Comparison of ENCODE assay signal across 25 mouse cellular contexts in genomic region chr2:75039066-75039465, GRCm38 (mm10).
DNase-seq lines count a peak whose midpoint lies in the region; ATAC-seq and TF ChIP-seq lines count a peak whose summit lies in the region.
"Had no signal": no experiment of that assay in that cellular context is flagged by ENCODE, and none has a peak within 500 bp of the region (broad histone marks: within the 10 kb centered on the region; RNA-seq: fewer than 3 reads in every experiment).

No protein-coding gene starts in this region.

- intact Hi-C loops in heart, postnatal 25 days (cut with DNase I) = no loop called here

- TF ChIP-seq POLR2A in lung, adult 2 months (IDR thresholded peaks at IDR 0.05; ENCODE audit: borderline replicate concordance, extremely low read depth, low read depth, low read length) = no peak

- ATAC-seq in lung, postnatal 0 days = no peak
- peak; percentile 78; the same call in 1 of the 2 replicates for ATAC-seq in heart, postnatal 0 days (ENCODE audit: insufficient read depth, low read depth)
- ATAC-seq in forebrain, postnatal 0 days = no peak
- ATAC-seq: forebrain, embryonic 13.5 days; hindbrain, embryonic 16.5 days; midbrain, embryonic 13.5 days had no signal

- 38% methylated on average over 3 of the region's 3 CpGs for WGBS in heart, embryonic 10.5 days
- 30% methylated on average over 3 of the region's 3 CpGs for WGBS in lung, postnatal 0 days
- WGBS in lung, adult 2 months = 35% methylated on average over 3 of the region's 3 CpGs
- 21% methylated on average over 3 of the region's 3 CpGs for WGBS in heart, postnatal 0 days
- WGBS in forebrain, postnatal 0 days = 63% methylated on average over 3 of the region's 3 CpGs

- no peak for TF ChIP-seq CTCF in lung, postnatal 0 days (IDR thresholded peaks at IDR 0.05)
- TF ChIP-seq CTCF in lung, adult 2 months (IDR thresholded peaks at IDR 0.05; ENCODE audit: insufficient read depth, low read length) = no peak
- no peak for TF ChIP-seq CTCF in heart, postnatal 0 days (IDR thresholded peaks at IDR 0.05; ENCODE audit: low read depth)
- no peak for TF ChIP-seq CTCF in forebrain, postnatal 0 days (IDR thresholded peaks at IDR 0.05; ENCODE audit: low read depth)

- H3K36me3 ChIP-seq in heart, embryonic 10.5 days = no peaks in the 10 kb centered on the region
- no peaks in the 10 kb centered on the region for H3K36me3 ChIP-seq in lung, postnatal 0 days (ENCODE audit: insufficient read depth, low read length)
- H3K36me3 ChIP-seq in heart, postnatal 0 days (replicated peaks; ENCODE audit: control insufficient read depth, insufficient read depth, low read length) = no peaks in the 10 kb centered on the region
- no peaks in the 10 kb centered on the region for H3K36me3 ChIP-seq in forebrain, postnatal 0 days (ENCODE audit: insufficient read depth)
- H3K36me3 ChIP-seq: limb, embryonic 15.5 days; liver, embryonic 13.5 days; lung, embryonic 15.5 days; midbrain, embryonic 13.5 days; neural tube, embryonic 13.5 days had no signal

- no peak overlapping the region for H3K4me2 ChIP-seq in lung, postnatal 0 days (replicated peaks; ENCODE audit: low read depth, low read length)
- no peak overlapping the region for H3K4me2 ChIP-seq in heart, postnatal 0 days (ENCODE audit: low read depth, low read length)
- H3K4me2 ChIP-seq in forebrain, postnatal 0 days (ENCODE audit: low read depth) = no peak overlapping the region
- H3K4me2 ChIP-seq: forebrain, embryonic 13.5 days; limb, embryonic 15.5 days; liver, embryonic 13.5 days; lung, embryonic 15.5 days; midbrain, embryonic 13.5 days; neural tube, embryonic 13.5 days had no signal

- H3K9me3 ChIP-seq in heart, embryonic 10.5 days = no peaks in the 10 kb centered on the region
- H3K9me3 ChIP-seq in lung, postnatal 0 days (ENCODE audit: low read length) = no peaks in the 10 kb centered on the region
- no peaks in the 10 kb centered on the region for H3K9me3 ChIP-seq in heart, postnatal 0 days (replicated peaks; ENCODE audit: control insufficient read depth, low read length)
- no peaks in the 10 kb centered on the region for H3K9me3 ChIP-seq in forebrain, postnatal 0 days (ENCODE audit: low read length)
- H3K9me3 ChIP-seq: forebrain, embryonic 13.5 days; limb, embryonic 15.5 days; liver, embryonic 13.5 days; lung, embryonic 15.5 days; megakaryocyte, embryonic 14.5 days; midbrain, embryonic 13.5 days; neural tube, embryonic 13.5 days had no signal

- no peak for TF ChIP-seq EP300 in lung, postnatal 0 days (IDR thresholded peaks at IDR 0.05)
- no peak for TF ChIP-seq EP300 in heart, postnatal 0 days (IDR thresholded peaks at IDR 0.05; ENCODE audit: low read depth)

- DNase-seq in heart, embryonic 10.5 days (ENCODE audit: low spot score) = peak; percentile 35
- DNase-seq in heart, postnatal 25 days (ENCODE audit: low spot score) = no peak
- DNase-seq in lung, postnatal 0 days (ENCODE audit: low spot score) = peak; percentile 11
- no peak for DNase-seq in lung, adult 2 months
- peak; percentile 63 for DNase-seq in heart, postnatal 0 days (ENCODE audit: low spot score)
- no peak for DNase-seq in forebrain, postnatal 0 days
- DNase-seq: adrenal gland, adult 8-10 months; cerebellum, adult 2 months; cerebellum, postnatal 14 days; gastrocnemius, postnatal 14 days; kidney, adult 2 months; kidney, postnatal 36 days; liver, embryonic 13.5 days; lung, postnatal 36 days; thymus, adult 2 months had no signal

- H3K4me1 ChIP-seq in heart, embryonic 10.5 days = no peaks in the 10 kb centered on the region; the same call in 1 of the 2 replicates
- no peaks in the 10 kb centered on the region for H3K4me1 ChIP-seq in lung, postnatal 0 days (ENCODE audit: insufficient read depth, low read depth, low read length)
- H3K4me1 ChIP-seq in lung, adult 2 months (ENCODE audit: control insufficient read depth, insufficient read depth, low read length) = no peaks in the 10 kb centered on the region
- peaks cover 12% of the 10 kb centered on the region for H3K4me1 ChIP-seq in heart, postnatal 0 days (ENCODE audit: control insufficient read depth, insufficient read depth)
- H3K4me1 ChIP-seq in forebrain, postnatal 0 days (ENCODE audit: insufficient read depth) = no peaks in the 10 kb centered on the region
- H3K4me1 ChIP-seq: forebrain, embryonic 13.5 days; limb, embryonic 15.5 days; liver, embryonic 13.5 days; lung, embryonic 15.5 days; megakaryocyte, embryonic 14.5 days; midbrain, embryonic 13.5 days had no signal

- H3K9ac ChIP-seq in lung, postnatal 0 days (replicated peaks; ENCODE audit: low read depth) = no peak overlapping the region
- H3K9ac ChIP-seq in heart, postnatal 0 days (replicated peaks; ENCODE audit: low read depth, low read length) = no peak overlapping the region
- H3K9ac ChIP-seq in forebrain, postnatal 0 days = no peak overlapping the region
- H3K9ac ChIP-seq: forebrain, embryonic 13.5 days; limb, embryonic 15.5 days; liver, embryonic 13.5 days; lung, embryonic 15.5 days; midbrain, embryonic 13.5 days; neural tube, embryonic 13.5 days had no signal

- no peak overlapping the region for H3K4me3 ChIP-seq in heart, embryonic 10.5 days
- no peak overlapping the region for H3K4me3 ChIP-seq in lung, postnatal 0 days (ENCODE audit: low read depth, low read length)
- H3K4me3 ChIP-seq in lung, adult 2 months (replicated peaks; ENCODE audit: extremely low read depth, low read depth, low read length) = no peak overlapping the region
- no peak overlapping the region for H3K4me3 ChIP-seq in heart, postnatal 0 days (ENCODE audit: low read depth, low read length)
- H3K4me3 ChIP-seq in forebrain, postnatal 0 days (ENCODE audit: low read depth, low read length) = no peak overlapping the region
- H3K4me3 ChIP-seq: forebrain, embryonic 13.5 days; layer of hippocampus, adult 2 months; left cerebral cortex, adult 2 months; limb, embryonic 15.5 days; liver, embryonic 13.5 days; lung, embryonic 15.5 days; megakaryocyte, embryonic 14.5 days; midbrain, embryonic 13.5 days; neural tube, embryonic 13.5 days had no signal

- no peak overlapping the region for H3K27ac ChIP-seq in heart, embryonic 10.5 days
- no peak overlapping the region for H3K27ac ChIP-seq in lung, postnatal 0 days (ENCODE audit: low read length)
- H3K27ac ChIP-seq in heart, postnatal 0 days (ENCODE audit: low read depth) = 0 out of 2 replicates have a peak overlapping the region, but pooled peaks have one; percentile 20
- no peak overlapping the region for H3K27ac ChIP-seq in forebrain, postnatal 0 days (ENCODE audit: low read depth, low read length)
- H3K27ac ChIP-seq: forebrain, embryonic 13.5 days; layer of hippocampus, adult 2 months; left cerebral cortex, adult 2 months; limb, embryonic 15.5 days; liver, embryonic 13.5 days; lung, embryonic 15.5 days; midbrain, embryonic 13.5 days; neural tube, embryonic 13.5 days had no signal

- H3K27me3 ChIP-seq in heart, embryonic 10.5 days (ENCODE audit: insufficient read depth, poor library complexity, severe bottlenecking) = no peaks in the 10 kb centered on the region
- no peaks in the 10 kb centered on the region for H3K27me3 ChIP-seq in lung, postnatal 0 days (replicated peaks; ENCODE audit: insufficient read depth, low read length)
- H3K27me3 ChIP-seq in heart, postnatal 0 days (ENCODE audit: control insufficient read depth, insufficient read depth, low read length) = no peaks in the 10 kb centered on the region
- no peaks in the 10 kb centered on the region for H3K27me3 ChIP-seq in forebrain, postnatal 0 days (ENCODE audit: insufficient read depth, low read length)
- H3K27me3 ChIP-seq: CH12.LX; forebrain, embryonic 13.5 days; liver, embryonic 13.5 days; megakaryocyte, embryonic 14.5 days; midbrain, embryonic 13.5 days; neural tube, embryonic 13.5 days had no signal

Comparison
In these comparisons a context has a peak if more than half of its experiments do, and no peak if none do; other contexts are left out.
1. DNase-seq: peak in heart, embryonic 10.5 days (single experiment), lung, postnatal 0 days (single experiment) and heart, postnatal 0 days (single experiment); none in heart, postnatal 25 days (single experiment), lung, adult 2 months (single experiment) and forebrain, postnatal 0 days (single experiment).